Mouse (Mus musculus): ENCODE measurements around the gene Coq5. TPM values are rescaled to one million over a fixed set of nuclear protein-coding genes. Genes with fewer than 3 reads are reported as not detected.

The Coq5 gene
- polyA plus RNA-seq, 1 experiment from 2014 or later = 56.1 TPM

- no peaks in the 10 kb centered on the region for H3K27me3 ChIP-seq (ENCODE audit: control insufficient read depth, insufficient read depth, low read depth, low read length)
These were observed 16.8 kb upstream of the Coq5 start for GRCm38 (mm10) chr5:115262502-115263291.

DNA sequence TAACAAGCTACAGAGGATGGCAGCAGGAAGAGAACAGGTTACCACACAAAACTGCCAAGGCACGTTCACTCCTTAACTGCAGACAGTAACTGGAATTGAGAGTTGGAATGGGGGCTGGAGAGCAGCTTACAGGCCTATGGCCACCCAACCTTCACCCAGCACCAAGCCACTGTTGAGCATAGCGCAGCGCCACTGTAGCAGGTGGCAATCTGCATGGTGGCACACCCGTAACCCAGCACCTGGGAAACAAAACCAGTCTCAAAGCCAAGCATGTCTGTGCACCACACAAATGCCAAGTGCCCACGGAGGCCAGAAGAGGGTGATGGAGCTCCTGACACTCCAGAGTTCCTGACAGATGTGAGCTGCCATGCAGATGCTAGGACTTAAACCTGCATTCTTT, 13.1 kb upstream of the Coq5 start:
- H3K27ac ChIP-seq (ENCODE audit: low read length) = no peak overlapping the region
- no peak overlapping the region for H3K4me2 ChIP-seq (ENCODE audit: low read length)
- WGBS = 92% methylated on average over 5 of the region's 5 CpGs
- no peaks in the 10 kb centered on the region for H3K27me3 ChIP-seq (ENCODE audit: control insufficient read depth, insufficient read depth, low read depth, low read length)
- H3K9me3 ChIP-seq (replicated peaks; ENCODE audit: control insufficient read depth, low read length, poor library complexity, severe bottlenecking) = no peaks in the 10 kb centered on the region
- H3K4me3 ChIP-seq (ENCODE audit: low read depth, low read length) = no peak overlapping the region
- H3K4me1 ChIP-seq (ENCODE audit: control insufficient read depth, insufficient read depth, low read length) = peaks cover 34% of the 10 kb centered on the region
- H3K36me3 ChIP-seq (ENCODE audit: control insufficient read depth, insufficient read depth, low read length) = no peaks in the 10 kb centered on the region
- no peak overlapping the region for H3K9ac ChIP-seq (ENCODE audit: low read depth, low read length)
- no peak for ATAC-seq

More at GRCm38 (mm10) chr5:115262502-115263291, 16.8 kb upstream of the Coq5 start:
- H3K27ac ChIP-seq (ENCODE audit: low read length) = no peak overlapping the region
- H3K9me3 ChIP-seq (replicated peaks; ENCODE audit: control insufficient read depth, low read length, poor library complexity, severe bottlenecking) = no peaks in the 10 kb centered on the region
- 80% methylated on average over 14 of the region's 14 CpGs for WGBS
- 0 out of 2 replicates have a peak, but pooled peaks cover 5% of the 10 kb centered on the region for H3K4me1 ChIP-seq (ENCODE audit: control insufficient read depth, insufficient read depth, low read length)
- no peak overlapping the region for H3K4me3 ChIP-seq (ENCODE audit: low read depth, low read length)
- H3K9ac ChIP-seq (ENCODE audit: low read depth, low read length) = no peak overlapping the region
- no peak for ATAC-seq
- no peak overlapping the region for H3K4me2 ChIP-seq (ENCODE audit: low read length)
- peaks cover 13% of the 10 kb centered on the region for H3K36me3 ChIP-seq (ENCODE audit: control insufficient read depth, insufficient read depth, low read length)

- ATAC-seq = no peak
- WGBS = 83% methylated on average over 8 of the region's 8 CpGs
- H3K4me1 ChIP-seq (ENCODE audit: control insufficient read depth, insufficient read depth, low read length) = peaks cover 37% of the 10 kb centered on the region
- H3K9ac ChIP-seq (ENCODE audit: low read depth, low read length) = no peak overlapping the region
- H3K9me3 ChIP-seq (replicated peaks; ENCODE audit: control insufficient read depth, low read length, poor library complexity, severe bottlenecking) = no peaks in the 10 kb centered on the region
- H3K36me3 ChIP-seq (ENCODE audit: control insufficient read depth, insufficient read depth, low read length) = no peaks in the 10 kb centered on the region
- no peak overlapping the region for H3K4me3 ChIP-seq (ENCODE audit: low read depth, low read length)
- no peak overlapping the region for H3K27ac ChIP-seq (ENCODE audit: low read length)
- H3K27me3 ChIP-seq (ENCODE audit: control insufficient read depth, insufficient read depth, low read depth, low read length) = no peaks in the 10 kb centered on the region
- no peak overlapping the region for H3K4me2 ChIP-seq (ENCODE audit: low read length)
These were observed 12.5 kb upstream of the Coq5 start for GRCm38 (mm10) chr5:115266787-115267468.

DNA sequence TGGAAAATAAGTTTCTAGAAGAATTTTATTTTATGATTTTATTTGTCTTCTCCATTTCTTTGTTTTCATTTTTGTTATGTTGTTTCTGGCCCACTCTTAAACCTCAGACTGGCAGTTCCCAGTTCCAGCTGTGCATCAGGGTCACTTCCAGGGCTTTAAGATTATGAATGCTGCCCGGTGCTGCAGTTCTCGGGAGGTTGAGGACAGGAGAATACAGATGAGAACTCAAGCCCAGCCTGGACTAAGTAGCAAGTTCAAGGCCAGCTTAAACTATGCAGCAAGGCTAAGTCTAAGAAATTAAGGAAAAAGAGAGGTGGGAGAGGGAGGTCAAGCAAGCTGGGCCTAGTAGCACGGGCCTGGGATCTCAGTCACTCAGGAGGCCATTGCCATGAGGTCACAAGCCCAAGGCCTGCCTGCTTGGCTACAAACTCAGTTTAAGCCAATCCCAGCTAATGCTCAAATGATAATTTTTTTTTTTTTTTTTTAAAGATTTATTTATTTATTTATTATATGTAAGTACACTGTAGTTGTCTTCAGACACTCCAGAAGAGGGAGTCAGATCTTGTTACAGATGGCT, 11.9 kb upstream of the Coq5 start:
- Histone ChIP-seq H3K9ac (ENCODE audit: low read depth, low read length) (no peak overlapping the region), H3K4me1 (ENCODE audit: control insufficient read depth, insufficient read depth, low read length) (peaks cover 37% of the 10 kb centered on the region), H3K36me3 (ENCODE audit: control insufficient read depth, insufficient read depth, low read length) (no peaks in the 10 kb centered on the region), H3K27ac (ENCODE audit: low read length) (no peak overlapping the region), H3K27me3 (ENCODE audit: control insufficient read depth, insufficient read depth, low read depth, low read length) (no peaks in the 10 kb centered on the region), H3K9me3 (replicated peaks; ENCODE audit: control insufficient read depth, low read length, poor library complexity, severe bottlenecking) (no peaks in the 10 kb centered on the region), H3K4me2 (ENCODE audit: low read length) (no peak overlapping the region), H3K4me3 (ENCODE audit: low read depth, low read length) (no peak overlapping the region)
- 74% methylated on average over 3 of the region's 3 CpGs for WGBS
- ATAC-seq = no peak

DNA sequence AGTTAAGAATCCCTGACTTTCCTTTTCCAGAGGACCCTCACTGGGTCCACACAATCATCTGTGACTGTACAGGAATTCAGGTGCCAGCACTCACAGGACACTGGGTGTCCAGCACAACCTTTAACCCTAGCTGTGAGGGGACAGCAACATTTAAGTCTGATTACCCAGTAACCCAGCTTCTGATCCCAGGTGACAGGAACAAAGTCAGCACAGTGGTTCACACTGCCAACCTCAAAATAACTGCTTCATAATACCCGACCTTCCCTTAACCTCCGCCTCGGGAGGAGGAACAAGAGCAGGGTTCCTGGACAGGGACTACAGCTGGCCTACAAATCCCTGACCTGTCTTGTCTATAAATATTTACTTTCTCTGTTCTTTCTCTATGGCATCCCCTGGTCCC, 11.2 kb upstream of the Coq5 start:
- Histone ChIP-seq H3K27ac (ENCODE audit: low read length) (no peak overlapping the region), H3K4me3 (ENCODE audit: low read depth, low read length) (no peak overlapping the region), H3K4me2 (ENCODE audit: low read length) (no peak overlapping the region), H3K9me3 (replicated peaks; ENCODE audit: control insufficient read depth, low read length, poor library complexity, severe bottlenecking) (no peaks in the 10 kb centered on the region), H3K4me1 (ENCODE audit: control insufficient read depth, insufficient read depth, low read length) (peaks cover 37% of the 10 kb centered on the region), H3K27me3 (ENCODE audit: control insufficient read depth, insufficient read depth, low read depth, low read length) (no peaks in the 10 kb centered on the region), H3K36me3 (ENCODE audit: control insufficient read depth, insufficient read depth, low read length) (no peaks in the 10 kb centered on the region), H3K9ac (ENCODE audit: low read depth, low read length) (no peak overlapping the region)
- no peak for ATAC-seq
- WGBS = 72% methylated on average over 3 of the region's 3 CpGs

DNA sequence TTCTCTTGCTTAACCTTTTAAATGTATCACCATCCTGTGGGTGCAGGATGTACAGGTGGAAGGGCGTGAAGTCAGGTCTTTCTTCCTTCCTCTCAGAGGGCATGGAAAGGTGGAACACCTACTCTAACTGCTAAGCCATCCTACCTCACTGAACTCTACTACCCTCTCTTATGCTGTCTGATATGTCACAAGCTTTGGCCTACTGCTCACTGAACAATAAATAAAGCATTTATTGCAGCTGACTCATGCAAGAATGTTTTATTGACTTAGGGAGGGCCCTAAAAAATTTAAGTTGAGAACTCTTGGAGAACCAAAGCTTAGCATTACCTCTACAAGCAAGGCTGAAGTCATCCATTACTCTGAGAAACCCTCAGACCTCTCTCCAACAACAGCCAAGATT, 9.5 kb upstream of the Coq5 start:
- no peak overlapping the region for H3K9ac ChIP-seq (ENCODE audit: low read depth, low read length)
- H3K9me3 ChIP-seq (replicated peaks; ENCODE audit: control insufficient read depth, low read length, poor library complexity, severe bottlenecking) = no peaks in the 10 kb centered on the region
- no peak for ATAC-seq
- H3K27ac ChIP-seq (ENCODE audit: low read length) = no peak overlapping the region
- 95% methylated on average over 1 of the region's 1 CpGs for WGBS
- H3K27me3 ChIP-seq (ENCODE audit: control insufficient read depth, insufficient read depth, low read depth, low read length) = no peaks in the 10 kb centered on the region
- H3K36me3 ChIP-seq (ENCODE audit: control insufficient read depth, insufficient read depth, low read length) = no peaks in the 10 kb centered on the region
- H3K4me1 ChIP-seq (ENCODE audit: control insufficient read depth, insufficient read depth, low read length) = peaks cover 37% of the 10 kb centered on the region
- peak overlapping the region; percentile 86 for H3K4me2 ChIP-seq (ENCODE audit: low read length)
- no peak overlapping the region for H3K4me3 ChIP-seq (ENCODE audit: low read depth, low read length)

DNA sequence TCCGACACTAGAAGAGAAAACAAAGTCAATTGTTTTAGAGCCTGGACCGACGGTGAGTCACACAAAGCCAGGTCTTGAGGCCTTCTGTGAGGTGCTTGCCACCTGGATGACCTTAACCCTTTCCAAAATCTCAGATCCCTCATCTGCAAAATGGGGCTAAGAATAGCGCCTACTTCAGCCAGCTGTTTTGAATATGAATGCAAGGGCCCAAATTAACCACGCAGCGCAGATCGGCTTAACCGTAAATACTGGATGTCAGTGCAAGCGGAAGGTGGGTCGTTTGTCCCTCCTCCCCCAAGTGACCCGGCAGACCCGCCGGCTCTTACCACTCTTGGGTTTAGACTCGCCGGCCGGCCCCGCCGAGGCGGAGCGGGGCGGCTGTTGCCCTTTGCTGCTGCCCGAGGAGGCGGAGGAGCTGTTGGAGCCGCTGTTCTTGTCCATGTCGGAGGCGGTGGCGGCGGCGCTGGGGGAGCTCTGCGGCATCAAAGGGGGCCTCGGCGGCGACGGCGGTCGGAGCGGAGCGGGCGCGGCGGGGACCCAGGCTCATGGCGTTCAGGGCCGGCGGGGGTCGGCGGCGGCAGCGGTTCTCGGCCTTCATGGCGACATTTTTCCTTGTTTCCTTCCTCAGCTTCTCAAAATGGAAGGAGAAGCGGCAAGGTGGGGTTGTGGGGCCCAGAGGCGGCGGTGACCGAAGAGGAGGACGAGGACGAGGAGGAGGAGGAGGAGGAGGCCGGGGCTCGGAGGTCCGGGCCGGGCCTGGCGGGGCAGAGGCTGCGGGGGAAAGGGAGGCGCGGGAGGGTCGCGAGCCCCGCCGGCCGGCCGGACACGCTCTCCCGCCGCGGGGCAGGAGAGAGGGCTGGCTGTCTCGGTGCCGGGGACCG, 7.3 kb upstream of the Coq5 start:
- no peaks in the 10 kb centered on the region for H3K36me3 ChIP-seq (ENCODE audit: control insufficient read depth, insufficient read depth, low read length)
- H3K9ac ChIP-seq (ENCODE audit: low read depth, low read length) = peak overlapping the region; percentile 98
- peak overlapping the region; percentile 89 for H3K27ac ChIP-seq (ENCODE audit: low read length)
- under 1% methylated on average over 66 of the region's 77 CpGs for WGBS
- peaks cover 32% of the 10 kb centered on the region for H3K4me1 ChIP-seq (ENCODE audit: control insufficient read depth, insufficient read depth, low read length)
- no peaks in the 10 kb centered on the region for H3K27me3 ChIP-seq (ENCODE audit: control insufficient read depth, insufficient read depth, low read depth, low read length)
- H3K4me3 ChIP-seq (ENCODE audit: low read depth, low read length) = peak overlapping the region; percentile 97
- peak overlapping the region; percentile 86 for H3K4me2 ChIP-seq (ENCODE audit: low read length)
- no peaks in the 10 kb centered on the region for H3K9me3 ChIP-seq (replicated peaks; ENCODE audit: control insufficient read depth, low read length, poor library complexity, severe bottlenecking)
- peak; percentile 52; the same call in 1 of the 2 replicates for ATAC-seq

DNA sequence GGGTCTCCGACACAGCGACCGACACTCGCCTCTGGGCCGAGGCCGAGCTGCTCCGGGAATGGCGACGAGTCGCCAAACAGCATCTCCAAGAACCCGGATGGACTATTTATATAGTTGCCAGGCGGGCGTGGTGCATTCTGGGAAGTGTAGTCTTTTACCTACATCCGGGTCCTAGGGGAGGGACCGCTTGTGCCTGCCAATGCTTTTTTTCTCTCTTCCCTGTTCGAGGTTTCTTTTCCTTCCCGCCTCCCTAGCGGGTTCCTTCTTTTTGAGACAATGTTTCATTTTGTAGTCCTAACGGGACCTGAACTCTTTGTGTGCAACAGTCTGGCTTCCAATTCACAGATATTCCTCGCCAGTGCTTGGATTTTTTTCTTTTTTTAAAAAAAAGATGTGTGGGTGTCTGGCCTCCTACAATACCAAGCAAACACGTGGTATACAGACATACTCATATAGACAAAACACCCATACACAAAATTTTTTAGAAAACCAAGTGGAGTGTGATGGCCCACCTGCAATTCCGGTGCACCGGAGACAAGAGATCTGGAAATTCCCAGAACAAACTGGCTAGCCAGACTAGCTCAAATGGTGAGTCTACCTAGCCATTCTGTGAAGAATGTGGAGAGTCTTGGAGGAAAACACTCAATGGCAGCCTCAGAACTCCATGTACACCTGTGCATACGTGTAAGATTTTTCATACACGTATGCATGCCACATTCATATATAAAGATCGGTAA, 6.5 kb upstream of the Coq5 start, which contains the start of gene Rnf10:
Gene Rnf10, minus strand, starts transcription at position 87 of the 737 bp plus-strand sequence.
- peak; percentile 88 for ATAC-seq
- Histone ChIP-seq H3K4me1 (ENCODE audit: control insufficient read depth, insufficient read depth, low read length) (peaks cover 32% of the 10 kb centered on the region), H3K4me3 (ENCODE audit: low read depth, low read length) (peak within 1 kb of the TSS; percentile 97), H3K27ac (ENCODE audit: low read length) (peak within 1 kb of the TSS; percentile 89), H3K4me2 (ENCODE audit: low read length) (peak within 1 kb of the TSS; percentile 86), H3K9ac (ENCODE audit: low read depth, low read length) (peak within 1 kb of the TSS; percentile 98), H3K36me3 (ENCODE audit: control insufficient read depth, insufficient read depth, low read length) (no peaks in the 10 kb centered on the region), H3K9me3 (replicated peaks; ENCODE audit: control insufficient read depth, low read length, poor library complexity, severe bottlenecking) (no peaks in the 10 kb centered on the region), H3K27me3 (ENCODE audit: control insufficient read depth, insufficient read depth, low read depth, low read length) (no peaks in the 10 kb centered on the region)
- WGBS = 14% methylated on average over 26 of the region's 26 CpGs

Data from midbrain, embryonic 16.5 days (tissue).